Mouse (Mus musculus): Measurements from ENCODE around the gene Flnc. TPM values are rescaled to one million over a fixed set of nuclear protein-coding genes. Genes with fewer than 3 reads are reported as not detected.

Flnc gene
- total RNA-seq, 4 experiments from 2014 or later = 1.9 to 3.9 (median 2.9) TPM

GRCm38 (mm10) chr6:29484716-29485559 is 51.9 kb downstream of the Flnc start:
- peak in 1 of 2 experiments; percentile 42 for DNase-seq (ENCODE audit: low spot score in 2 of 2)

GRCm38 (mm10) chr6:29485951-29486350 is 52.9 kb downstream of the Flnc start:
- no peak for DNase-seq (ENCODE audit: low spot score in 2 of 2)

- DNase-seq (ENCODE audit: low spot score in 2 of 2) = no peak
Measured at GRCm38 (mm10) chr6:29494101-29494500, 61.0 kb downstream of the Flnc start.

GRCm38 (mm10) chr6:29496270-29496669 is 63.2 kb downstream of the Flnc start:
- DNase-seq (ENCODE audit: low spot score in 2 of 2) = no peak

- DNase-seq (ENCODE audit: low spot score in 2 of 2) = no peak
Measured at GRCm38 (mm10) chr6:29497791-29498190, 64.7 kb downstream of the Flnc start.

- no peak for DNase-seq (ENCODE audit: low spot score in 2 of 2)
Measured at GRCm38 (mm10) chr6:29500177-29500576, 67.1 kb downstream of the Flnc start.

- no peak for DNase-seq (ENCODE audit: low spot score in 2 of 2)
Measured at GRCm38 (mm10) chr6:29500810-29501209, 67.8 kb downstream of the Flnc start.

- no peak for DNase-seq (ENCODE audit: low spot score in 2 of 2)
Measured at GRCm38 (mm10) chr6:29501599-29501998, 68.5 kb downstream of the Flnc start.

- no peak for DNase-seq (ENCODE audit: low spot score in 2 of 2)
Measured at GRCm38 (mm10) chr6:29505493-29505892, 72.4 kb downstream of the Flnc start.

- DNase-seq (ENCODE audit: low spot score in 2 of 2) = no peak
Measured at GRCm38 (mm10) chr6:29506834-29507233, 73.8 kb downstream of the Flnc start.

- no peak for DNase-seq (ENCODE audit: low spot score in 2 of 2)
Measured at GRCm38 (mm10) chr6:29507447-29508309, 74.6 kb downstream of the Flnc start, which contains the start of gene Kcp. TSS of gene Kcp (minus strand) at chr6:29507952.

- no peak for DNase-seq (ENCODE audit: low spot score in 2 of 2)
Measured at GRCm38 (mm10) chr6:29509086-29509485, 76.0 kb downstream of the Flnc start.

Small RNA genes within 50 kb of the gene (microRNA-seq; reads per million reads assigned to microRNA genes)
- gene Gm26220 (0.66 to 1.7 reads per million in 2 experiments), gene Gm44354 (0 reads per million in 2 experiments)

Other genes with a start within 250 kb of the Flnc start
- 10 to 100 TPM; 52.5 to 72.2 (median 59.0) TPM for gene Impdh1, start 216.9 kb upstream of the Flnc start, total RNA-seq (2022)
- gene Hilpda, start 160.8 kb upstream of the Flnc start, total RNA-seq (2022) = 1 to 10 TPM; 5.2 to 8.6 (median 6.1) TPM
- gene Fam71f2, start 153.7 kb upstream of the Flnc start, total RNA-seq (2022) = under 1 TPM in 3 of 4 experiments, not detected in 1; 0.57 to 0.68 (median 0.67) TPM
- gene Fam71f1, start 114.1 kb upstream of the Flnc start, total RNA-seq (2022) = not detected
- gene Calu, start 85.2 kb upstream of the Flnc start, total RNA-seq (2022) = 10 to 100 TPM; 63.5 to 67.6 (median 64.3) TPM
- gene Opn1sw, start 44.8 kb upstream of the Flnc start, total RNA-seq (2022) = under 1 TPM in 3 of 4 experiments, not detected in 1; 0.37 to 0.87 (median 0.44) TPM
- 100 to 1,000 TPM in 2 of 4 experiments, 10 to 100 TPM in 2; 87.5 to 111 (median 103) TPM for gene Ccdc136, start 36.9 kb upstream of the Flnc start, total RNA-seq (2022)
- gene Atp6v1f, start 34.5 kb downstream of the Flnc start, total RNA-seq (2022) = 100 to 1,000 TPM; 249 to 281 (median 259) TPM
- gene Atp6v1fnb, start 38.2 kb downstream of the Flnc start, total RNA-seq (2022) = under 1 TPM in 2 of 4 experiments, not detected in 2; 0.57 to 0.89 TPM
- 1 to 10 TPM in 3 of 4 experiments, under 1 TPM in 1; 0.78 to 1.2 (median 1.1) TPM for gene Kcp, start 74.7 kb downstream of the Flnc start, total RNA-seq (2022)
- 10 to 100 TPM in 1 of 4 experiments, 1 to 10 TPM in 3; 4.7 to 10.3 (median 6.5) TPM for gene Irf5, start 93.4 kb downstream of the Flnc start, total RNA-seq (2022)
- 10 to 100 TPM; 64.5 to 75.1 (median 70.3) TPM for gene Tnpo3, start 176.6 kb downstream of the Flnc start, total RNA-seq (2022)

Data from left cerebral cortex, adult 8-10 months (tissue).